Mouse (Mus musculus) neural tube, embryonic 13.5 days (tissue): ENCODE measurements at regions not wholly inside any gene's neighbourhood (a gene's known extent, or its start where the extent isn't known, plus 50 kb on each side); places are given as distances from the start of the nearest gene placed in this dataset.
A peak's percentile ranks its signal among the peaks of the same experiment; 100 is the strongest.
"Not testable (repeated sequence)": the region's sequence is repeated elsewhere in the genome, so short reads cannot be mapped to it uniquely, and the experiment has no call there.

Source experiments
- ATAC-seq: fragments of 200-750 bp; cut with Nextera tagmentation; 2 replicates; pipeline ENCODE4 v1.8.0; 2017; ENCODE audit warnings: low read depth, mild to moderate bottlenecking, moderate TSS enrichment, moderate library complexity
- H3K27ac ChIP-seq: fragments of 300-500 bp; sonication (generic); replicated peaks from 2 replicates; pipeline ENCODE4 v1.5.1; 2015; ENCODE audit warnings: moderate library complexity, mild to moderate bottlenecking, inconsistent platforms
- H3K27me3 ChIP-seq: fragments of 300-500 bp; sonication (generic); 2 replicates; pipeline ENCODE4 v1.6.1; 2015; ENCODE audit warnings: mild to moderate bottlenecking, inconsistent platforms
- H3K36me3 ChIP-seq: fragments of 300-500 bp; sonication (generic); 2 replicates; pipeline ENCODE4 v1.6.1; 2015; ENCODE audit warnings: mild to moderate bottlenecking, inconsistent platforms
- H3K4me1 ChIP-seq: fragments of 300-500 bp; sonication (generic); replicated peaks from 2 replicates; pipeline ENCODE4 v1.6.1; 2015; ENCODE audit warnings: inconsistent platforms
- H3K4me2 ChIP-seq: fragments of 300-500 bp; sonication (generic); 2 replicates; pipeline ENCODE4 v1.6.1; 2015; ENCODE audit warnings: inconsistent platforms, mild to moderate bottlenecking, moderate library complexity
- H3K4me3 ChIP-seq: fragments of 300-500 bp; sonication (generic); 2 replicates; pipeline ENCODE4 v1.5.1; 2015; ENCODE audit warnings: mild to moderate bottlenecking, inconsistent platforms
- H3K9ac ChIP-seq: fragments of 300-500 bp; sonication (generic); 2 replicates; pipeline ENCODE4 v1.6.1; 2015; ENCODE audit warnings: moderate library complexity, mild to moderate bottlenecking, inconsistent platforms
- H3K9me3 ChIP-seq: fragments of 300-500 bp; sonication (generic); 2 replicates; pipeline ENCODE4 v1.6.1; 2016; ENCODE audit warnings: inconsistent platforms
- WGBS: fragments of 180-500 bp; shearing (Covaris S2); methylation state at CpG from one replicate; pipeline ENCODE4 v1.1.7; 2015; 5-methylcytosine and 5-hydroxymethylcytosine counted together

DNA sequence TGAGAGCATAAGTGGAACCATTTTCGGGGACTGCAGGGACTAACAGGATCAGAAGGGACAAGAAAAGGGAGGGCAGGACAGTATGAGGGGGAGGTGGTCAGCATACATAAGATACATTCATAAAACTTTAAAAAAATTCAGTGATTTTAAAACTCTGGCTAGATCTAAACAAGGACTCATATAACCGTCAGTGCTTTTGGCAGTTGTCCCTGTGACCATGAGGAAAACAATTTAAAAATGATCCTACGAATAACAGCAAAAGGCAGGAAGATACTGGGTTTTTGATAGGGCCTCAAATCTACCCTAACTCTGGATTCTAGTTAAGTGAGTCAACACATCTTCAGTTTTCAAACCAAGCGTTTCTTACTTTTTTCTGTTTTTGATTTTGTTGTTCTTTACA, 106.9 kb upstream of the Eif4g2 start:
- Histone ChIP-seq H3K36me3 (no peaks in the 10 kb centered on the region), H3K4me3 (no peak overlapping the region), H3K4me2 (no peak overlapping the region), H3K27ac (no peak overlapping the region), H3K9ac (no peak overlapping the region), H3K9me3 (no peaks in the 10 kb centered on the region), H3K4me1 (no peaks in the 10 kb centered on the region), H3K27me3 (no peaks in the 10 kb centered on the region)
- WGBS: 88% methylated on average over 4 of the region's 4 CpGs
- ATAC-seq: no peak

DNA sequence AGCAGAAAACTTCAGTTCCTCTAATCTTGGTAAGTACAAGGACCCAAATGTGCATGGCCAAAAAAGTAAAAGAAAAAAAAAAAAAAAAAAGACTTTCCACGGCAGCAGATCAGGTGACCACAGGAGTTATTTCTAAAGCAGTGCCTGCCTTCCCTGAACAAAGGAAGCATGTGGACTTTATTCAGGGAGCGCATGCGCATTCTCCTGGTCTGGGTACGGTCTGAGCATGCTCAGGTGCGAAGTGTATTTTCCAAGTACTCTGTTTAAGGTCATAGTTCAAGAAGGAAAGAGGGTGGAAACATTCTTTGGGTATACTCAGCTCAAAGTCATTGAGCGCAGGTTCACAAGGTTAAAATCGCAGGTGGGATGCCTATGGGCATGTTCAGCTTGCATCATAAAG, 103.1 kb upstream of the Eif4g2 start:
- Histone ChIP-seq H3K4me3 (no peak overlapping the region), H3K27ac (no peak overlapping the region), H3K4me1 (no peaks in the 10 kb centered on the region), H3K36me3 (no peaks in the 10 kb centered on the region), H3K4me2 (no peak overlapping the region), H3K9me3 (no peaks in the 10 kb centered on the region), H3K27me3 (no peaks in the 10 kb centered on the region), H3K9ac (no peak overlapping the region)
- ATAC-seq: no peak
- WGBS: 91% methylated on average over 7 of the region's 7 CpGs

DNA sequence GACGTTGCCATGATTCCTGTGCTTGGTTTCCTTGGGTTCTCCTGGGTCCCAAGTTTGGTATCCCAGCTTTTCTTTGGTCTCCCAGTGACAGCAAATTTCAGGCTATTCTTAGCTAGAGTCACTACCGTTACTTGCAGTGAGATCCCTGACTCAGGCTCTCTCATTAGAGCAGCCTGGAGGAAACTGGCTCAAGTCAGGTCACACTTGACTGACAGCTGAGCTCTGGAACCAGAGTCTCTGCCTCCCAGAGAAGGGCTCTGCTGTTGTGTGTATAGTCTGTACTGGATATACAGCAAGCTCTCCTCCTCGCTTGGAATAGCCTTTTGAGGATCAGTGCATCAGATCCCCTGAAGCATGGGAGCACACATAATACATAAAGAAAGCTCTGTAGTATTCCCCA, 100.7 kb upstream of the Eif4g2 start:
- Histone ChIP-seq H3K4me3 (no peak overlapping the region), H3K4me2 (no peak overlapping the region), H3K27me3 (no peaks in the 10 kb centered on the region), H3K9me3 (no peaks in the 10 kb centered on the region), H3K4me1 (peaks cover 7% of the 10 kb centered on the region; the same call in 1 of the 2 replicates), H3K27ac (no peak overlapping the region), H3K9ac (no peak overlapping the region), H3K36me3 (no peaks in the 10 kb centered on the region)
- no peak for ATAC-seq
- WGBS: 72% methylated on average over 3 of the region's 3 CpGs

DNA sequence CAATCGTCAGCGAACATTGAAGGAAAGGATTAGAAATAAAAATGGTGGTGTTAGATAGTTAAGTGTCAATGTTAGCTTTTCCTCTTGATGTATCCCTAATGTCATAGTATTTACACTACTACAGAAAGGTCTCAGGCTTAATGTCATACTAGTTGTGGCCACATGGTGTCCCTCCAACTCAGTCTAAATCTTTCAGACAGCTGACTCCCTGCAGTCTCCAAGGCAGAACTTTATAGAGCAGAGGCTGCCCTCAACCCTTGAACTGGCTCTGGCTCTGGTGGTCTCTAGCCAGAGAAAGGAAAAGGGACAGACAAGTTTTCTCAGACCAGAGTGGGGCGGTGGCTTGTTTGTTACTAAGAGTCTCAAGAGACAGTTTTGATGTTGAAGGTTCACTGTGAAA, 99.5 kb upstream of the Eif4g2 start:
- 61% methylated on average over 3 of the region's 3 CpGs for whole genome bisulfite sequencing
- Histone ChIP-seq H3K4me3 (no peak overlapping the region), H3K36me3 (no peaks in the 10 kb centered on the region), H3K27me3 (no peaks in the 10 kb centered on the region), H3K4me2 (no peak overlapping the region), H3K27ac (no peak overlapping the region), H3K9me3 (no peaks in the 10 kb centered on the region), H3K9ac (no peak overlapping the region), H3K4me1 (peaks cover 7% of the 10 kb centered on the region; the same call in 1 of the 2 replicates)
- peak; percentile 80 for ATAC-seq

DNA sequence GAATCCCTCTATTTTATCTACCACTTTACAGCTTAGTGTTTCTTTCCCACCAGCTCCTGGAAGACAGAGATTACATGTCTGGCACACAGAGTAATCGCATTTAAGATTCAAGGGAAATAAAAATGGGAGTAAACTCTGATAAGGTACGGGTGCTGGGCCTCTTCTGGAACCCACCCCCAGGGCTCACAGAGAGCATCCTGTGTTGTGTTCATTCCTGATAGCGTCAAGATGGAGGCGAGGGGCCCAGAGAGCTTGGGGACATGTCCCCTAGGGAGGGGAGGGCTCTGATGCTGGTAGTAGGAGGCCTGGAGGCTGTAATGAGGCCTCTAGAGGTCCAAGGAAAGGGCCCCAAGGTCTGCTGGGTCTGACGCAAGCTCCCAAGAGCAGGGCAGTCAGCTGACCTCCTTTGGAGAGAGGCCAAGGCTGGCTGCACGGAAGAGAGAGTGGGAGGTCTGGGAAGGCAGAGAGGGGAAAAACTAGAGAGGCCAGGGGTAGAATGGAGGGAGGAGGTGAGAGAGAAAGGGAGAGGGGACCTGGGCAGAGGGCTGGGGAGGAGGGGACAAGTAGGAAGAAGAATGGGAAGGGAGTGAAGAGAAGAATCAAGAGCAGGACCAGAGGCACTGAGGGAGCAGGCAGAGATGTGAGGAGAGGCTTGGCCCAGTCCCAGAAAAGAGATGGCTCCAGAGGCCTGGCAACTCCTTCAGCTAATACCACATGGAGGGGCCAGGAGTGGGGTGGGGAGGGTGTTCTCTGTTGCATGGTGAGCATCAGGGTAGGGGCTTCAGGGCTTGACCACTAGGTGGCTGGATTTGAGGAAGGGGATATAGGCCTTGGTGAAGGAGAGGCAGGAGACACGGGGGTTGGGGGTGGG, 96.8 kb upstream of the Eif4g2 start:
- Histone ChIP-seq H3K36me3 (no peaks in the 10 kb centered on the region), H3K4me1 (peaks cover 7% of the 10 kb centered on the region; the same call in 1 of the 2 replicates), H3K4me3 (no peak overlapping the region), H3K9ac (0 out of 2 replicates have a peak overlapping the region, but pooled peaks have one; percentile 17), H3K27me3 (no peaks in the 10 kb centered on the region), H3K4me2 (no peak overlapping the region), H3K27ac (no peak overlapping the region), H3K9me3 (no peaks in the 10 kb centered on the region)
- WGBS: 54% methylated on average over 7 of the region's 7 CpGs
- ATAC-seq: peak; percentile 38; the same call in 1 of the 2 replicates

DNA sequence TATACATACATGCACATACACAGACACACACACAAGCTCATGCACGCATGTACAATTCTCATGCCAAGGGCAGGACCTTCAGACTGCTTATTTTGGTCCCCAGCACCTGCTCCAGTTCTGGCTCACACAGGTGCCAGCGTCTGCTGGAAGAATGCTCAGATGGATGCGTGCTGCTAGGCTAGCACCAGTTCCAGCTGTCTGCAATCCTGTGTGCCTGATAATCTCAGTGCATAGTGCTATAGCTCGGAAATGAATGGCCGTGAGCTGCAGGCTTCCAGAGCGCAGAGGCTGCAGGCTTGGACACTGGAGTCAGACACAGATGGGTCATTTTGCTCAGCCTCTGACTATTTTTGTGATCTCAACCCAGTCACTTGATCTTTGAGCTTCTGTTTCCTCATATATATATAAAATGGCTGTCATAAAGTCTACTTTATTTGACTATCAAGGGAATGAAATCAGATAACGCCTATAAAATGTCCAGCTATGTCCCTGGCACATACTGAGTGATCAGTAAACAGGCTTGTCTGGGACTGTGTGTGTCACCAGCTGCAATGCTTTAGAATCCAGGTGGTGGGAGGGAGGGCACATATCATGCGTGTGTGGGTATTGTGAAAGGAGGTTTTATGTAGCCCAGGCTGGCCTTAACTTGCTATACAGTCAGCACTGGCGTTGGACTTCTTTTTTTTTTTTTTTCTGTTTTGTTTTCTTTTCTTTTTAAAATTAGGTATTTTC, 91.7 kb upstream of the Eif4g2 start:
- H3K4me1 ChIP-seq: peaks cover 3% of the 10 kb centered on the region; the same call in 1 of the 2 replicates

DNA sequence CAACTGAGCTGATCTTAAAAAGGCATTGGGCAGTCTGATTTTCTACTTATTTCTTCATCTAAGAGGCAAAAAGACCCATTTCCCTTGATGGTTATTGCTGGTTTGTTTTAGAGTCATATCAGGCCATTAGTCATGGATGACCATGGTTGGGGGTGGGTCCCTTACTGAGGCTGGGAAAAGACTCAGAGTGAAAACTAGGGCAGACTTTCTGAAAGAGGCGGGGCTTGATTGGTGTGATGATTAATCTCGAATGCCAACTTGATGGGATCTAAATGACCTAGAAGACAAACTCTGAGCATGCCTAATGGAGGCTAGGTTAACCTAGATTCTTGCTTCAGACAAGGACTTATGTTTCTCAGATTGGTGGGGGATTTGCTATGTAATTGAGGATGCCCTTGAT, 89.2 kb upstream of the Eif4g2 start:
- Histone ChIP-seq H3K9ac (no peak overlapping the region), H3K9me3 (no peaks in the 10 kb centered on the region), H3K27me3 (no peaks in the 10 kb centered on the region), H3K4me1 (no peaks in the 10 kb centered on the region), H3K36me3 (no peaks in the 10 kb centered on the region), H3K4me2 (no peak overlapping the region), H3K27ac (no peak overlapping the region), H3K4me3 (no peak overlapping the region)
- ATAC-seq: no peak
- WGBS: 91% methylated on average over 2 of the region's 2 CpGs

More for the DNA sequence above, 91.7 kb upstream of the Eif4g2 start:
- Histone ChIP-seq H3K9me3 (no peaks in the 10 kb centered on the region), H3K27me3 (no peaks in the 10 kb centered on the region), H3K4me3 (no peak overlapping the region), H3K27ac (no peak overlapping the region), H3K36me3 (no peaks in the 10 kb centered on the region), H3K4me2 (no peak overlapping the region), H3K9ac (no peak overlapping the region)
- WGBS: 89% methylated on average over 9 of the region's 9 CpGs
- ATAC-seq: no peak

DNA sequence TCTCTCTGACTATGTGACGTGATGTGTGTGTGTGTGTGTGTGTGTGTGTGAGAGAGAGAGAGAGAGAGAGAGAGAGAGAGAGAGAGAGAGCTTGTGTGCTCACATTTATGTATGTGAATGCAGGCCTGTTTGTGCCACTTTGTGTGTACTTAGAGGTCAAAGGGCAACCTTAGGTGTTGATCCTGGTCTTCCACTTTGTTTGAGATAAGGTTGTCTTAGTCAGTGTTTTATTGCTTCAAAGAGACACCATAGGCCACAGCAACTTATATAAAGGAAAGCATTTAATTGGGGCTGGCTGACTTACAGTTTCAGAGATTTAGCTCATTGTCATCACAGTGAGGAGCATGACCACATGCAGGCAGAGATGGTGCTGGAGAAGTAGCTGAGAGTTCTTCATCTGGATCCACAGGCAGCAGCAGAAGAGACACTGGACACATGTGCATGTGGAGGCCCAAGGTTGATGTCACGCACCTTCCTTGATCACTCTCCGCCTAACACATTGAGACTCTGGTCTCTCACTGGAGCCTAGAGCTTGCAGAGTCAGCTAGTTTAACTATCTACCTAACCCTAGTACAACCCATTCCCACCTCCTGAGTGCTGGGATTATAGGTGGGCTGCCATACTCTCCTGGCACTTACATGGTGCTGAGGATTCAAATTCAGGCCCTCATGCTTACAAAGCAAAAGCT, 85.9 kb upstream of the Eif4g2 start:
- not testable (repeated sequence) for H3K4me2 ChIP-seq, H3K27me3 ChIP-seq, H3K4me3 ChIP-seq, H3K27ac ChIP-seq, ATAC-seq, H3K9ac ChIP-seq, H3K36me3 ChIP-seq, H3K4me1 ChIP-seq, H3K9me3 ChIP-seq
- WGBS: 92% methylated on average over 3 of the region's 3 CpGs

DNA sequence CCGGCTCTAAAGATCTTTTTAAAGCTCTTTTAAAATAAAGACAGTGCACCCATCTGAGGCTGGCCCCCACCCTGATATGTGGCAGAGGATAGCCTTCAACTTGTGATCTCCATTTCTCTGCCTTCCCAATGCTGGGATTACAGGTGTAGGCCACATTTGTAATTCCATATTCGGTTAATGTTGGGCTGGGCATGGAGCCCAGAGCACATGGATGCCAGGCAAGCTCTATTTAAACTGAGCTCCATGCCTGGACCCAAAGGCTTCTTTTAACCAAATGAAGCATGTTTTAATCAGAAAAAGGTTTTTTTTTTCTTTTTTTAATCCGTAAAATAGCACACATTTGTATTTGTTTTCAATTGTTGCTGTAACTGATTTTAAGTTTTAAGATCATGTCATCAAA, 82.2 kb upstream of the Eif4g2 start:
- 88% methylated on average over 3 of the region's 3 CpGs for WGBS
- no peaks in the 10 kb centered on the region for H3K4me1 ChIP-seq
- ATAC-seq: no peak
- H3K4me3 ChIP-seq: no peak overlapping the region
- H3K27me3 ChIP-seq: no peaks in the 10 kb centered on the region
- no peak overlapping the region for H3K9ac ChIP-seq
- no peaks in the 10 kb centered on the region for H3K36me3 ChIP-seq
- no peak overlapping the region for H3K4me2 ChIP-seq
- H3K9me3 ChIP-seq: no peaks in the 10 kb centered on the region
- H3K27ac ChIP-seq: no peak overlapping the region

DNA sequence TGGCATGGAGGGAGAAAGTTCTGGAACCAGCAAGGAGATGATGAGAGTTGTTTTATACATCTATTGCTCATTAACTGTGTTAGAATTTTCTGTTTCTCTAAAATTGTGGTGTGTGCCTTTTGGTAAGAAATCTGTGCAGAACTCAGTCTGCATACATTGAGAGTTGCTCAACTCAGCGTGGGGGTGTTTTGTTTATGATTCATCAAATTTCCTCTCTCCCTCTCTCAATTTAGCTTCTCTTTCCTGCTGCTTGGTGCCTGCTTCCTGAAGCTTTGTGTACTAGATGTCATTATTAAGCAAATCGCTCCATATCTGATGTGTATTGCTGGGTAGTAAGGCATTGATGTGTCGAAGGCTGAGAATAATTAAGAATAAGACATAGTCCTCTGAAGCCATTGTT, 81.4 kb upstream of the Eif4g2 start:
- H3K9ac ChIP-seq: no peak overlapping the region
- no peaks in the 10 kb centered on the region for H3K27me3 ChIP-seq
- H3K27ac ChIP-seq: no peak overlapping the region
- no peak for ATAC-seq
- H3K36me3 ChIP-seq: no peaks in the 10 kb centered on the region
- H3K4me3 ChIP-seq: no peak overlapping the region
- no peaks in the 10 kb centered on the region for H3K9me3 ChIP-seq
- WGBS: 90% methylated on average over 3 of the region's 3 CpGs
- H3K4me1 ChIP-seq: no peaks in the 10 kb centered on the region
- no peak overlapping the region for H3K4me2 ChIP-seq

DNA sequence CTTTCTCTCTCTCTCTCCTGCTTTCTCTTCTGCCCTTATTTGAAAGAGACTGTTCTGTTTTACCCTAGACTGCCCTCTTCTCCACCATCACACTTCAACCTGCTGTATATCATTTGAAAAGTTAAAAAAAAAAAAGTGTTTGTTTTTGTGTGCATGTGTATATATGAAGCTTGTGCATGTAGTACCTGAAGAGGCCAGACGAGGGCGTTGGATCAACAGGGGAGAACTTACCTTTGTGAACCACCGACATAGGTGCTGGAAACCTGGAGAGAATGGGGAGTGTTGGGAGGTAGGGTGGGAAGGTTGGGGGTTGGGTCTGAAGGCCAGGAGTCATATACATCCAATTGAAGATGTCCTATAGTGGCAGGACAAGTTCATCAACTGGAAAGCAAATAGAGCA, 81.0 kb upstream of the Eif4g2 start:
- Histone ChIP-seq H3K4me1 (no peaks in the 10 kb centered on the region), H3K4me2 (no peak overlapping the region), H3K36me3 (no peaks in the 10 kb centered on the region), H3K4me3 (no peak overlapping the region), H3K9ac (no peak overlapping the region), H3K9me3 (no peaks in the 10 kb centered on the region), H3K27me3 (no peaks in the 10 kb centered on the region), H3K27ac (no peak overlapping the region)
- no peak for ATAC-seq
- WGBS: 38% methylated on average over 3 of the region's 3 CpGs

DNA sequence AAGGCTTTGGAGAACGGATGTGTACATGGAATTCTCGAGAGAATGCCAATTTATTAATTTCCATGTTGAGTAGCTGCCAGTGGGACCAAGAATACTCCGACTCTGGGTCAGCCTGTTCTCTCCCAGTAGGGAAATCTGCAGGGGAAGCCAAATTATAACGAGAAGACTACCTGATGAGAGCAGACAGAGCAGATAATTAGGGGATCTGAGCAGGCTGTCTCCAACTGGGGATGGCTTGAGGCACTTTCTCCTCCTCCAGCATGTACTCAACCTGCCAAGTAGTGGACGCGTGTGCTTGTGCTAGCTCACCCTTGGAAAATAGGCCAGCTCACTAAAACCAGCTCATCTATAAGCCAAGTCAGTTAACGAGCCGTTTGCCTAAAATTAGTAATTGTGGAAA, 80.5 kb upstream of the Eif4g2 start:
- H3K27ac ChIP-seq: no peak overlapping the region
- no peak overlapping the region for H3K9ac ChIP-seq
- H3K4me1 ChIP-seq: no peaks in the 10 kb centered on the region
- no peaks in the 10 kb centered on the region for H3K27me3 ChIP-seq
- WGBS: 71% methylated on average over 8 of the region's 8 CpGs
- no peaks in the 10 kb centered on the region for H3K9me3 ChIP-seq
- no peak overlapping the region for H3K4me3 ChIP-seq
- no peak overlapping the region for H3K4me2 ChIP-seq
- ATAC-seq: no peak
- no peaks in the 10 kb centered on the region for H3K36me3 ChIP-seq
